Mouse (Mus musculus) hindbrain, embryonic 10.5 days (tissue): Measurements from ENCODE around the gene Zwilch. TPM values are rescaled to one million over a fixed set of nuclear protein-coding genes. Genes with fewer than 3 reads are reported as not detected.

Experiments used
- DNase-seq: peaks from one replicate; pipeline ENCODE4 v3.0.0-alpha.2; 2017; ENCODE audit warnings: low spot score
- H3K27ac ChIP-seq: fragments of 300-500 bp; sonication (generic); 2 replicates; pipeline ENCODE4 v1.5.1; 2016; ENCODE audit warnings: mild to moderate bottlenecking, moderate library complexity
- H3K27me3 ChIP-seq: fragments of 300-500 bp; sonication (generic); 2 replicates; pipeline ENCODE4 v1.6.1; 2016; ENCODE audit warnings: mild to moderate bottlenecking; ENCODE audit not compliant: poor library complexity, insufficient read depth, severe bottlenecking
- H3K36me3 ChIP-seq: fragments of 300-500 bp; sonication (generic); 2 replicates; pipeline ENCODE4 v1.6.1; 2016; ENCODE audit warnings: mild to moderate bottlenecking, moderate library complexity
- H3K4me1 ChIP-seq: fragments of 300-500 bp; sonication (generic); replicated peaks from 2 replicates; pipeline ENCODE4 v1.6.1; 2016; ENCODE audit warnings: mild to moderate bottlenecking
- H3K4me3 ChIP-seq: fragments of 300-500 bp; sonication (generic); 2 replicates; pipeline ENCODE4 v1.5.1; 2016; ENCODE audit warnings: mild to moderate bottlenecking, moderate library complexity
- H3K9me3 ChIP-seq: fragments of 300-500 bp; sonication (generic); 2 replicates; pipeline ENCODE4 v1.6.1; 2016; ENCODE audit warnings: mild to moderate bottlenecking, moderate library complexity
- WGBS: fragments of 180-500 bp; shearing (Covaris S2); methylation state at CpG from one replicate; pipeline ENCODE4 v1.1.7; 2016; 5-methylcytosine and 5-hydroxymethylcytosine counted together
- polyA plus RNA-seq: library from polyadenylated mRNA; unstranded; fragments of >200 nt; fragmentation: Nextera tagmentation; extraction: Ambion mirVana; gene quantifications from 2 replicates; pipeline ENCODE4 v1.2.1, GENCODE M21; 2016

Gene Zwilch
- 24.8 and 41.7 TPM in 2 replicates for polyA plus RNA-seq

GRCm38 (mm10) chr9:64172816-64173665 lies at the start of gene Zwilch, which contains the start of gene Rpl4:
Zwilch (minus strand) TSS chr9:64173104.
Rpl4 (plus strand) TSS chr9:64173375.
- no peaks in the 10 kb centered on the region for H3K9me3 ChIP-seq
- no peaks in the 10 kb centered on the region for H3K27me3 ChIP-seq
- H3K4me1 ChIP-seq, result peaks cover 28% of the 10 kb centered on the region
- peak within 1 kb of the TSS; percentile 97 for H3K27ac ChIP-seq
- under 1% methylated on average over 42 of the region's 42 CpGs for WGBS
- peaks cover 45% of the 10 kb centered on the region for H3K36me3 ChIP-seq
- H3K4me3 ChIP-seq, result peak within 1 kb of the TSS; percentile 96
- DNase-seq, result peak; percentile 84

GRCm38 (mm10) chr9:64222098-64222497 lies 49.2 kb upstream of the Zwilch start:
- Histone ChIP-seq H3K4me1 (peaks cover 25% of the 10 kb centered on the region), H3K27me3 (no peaks in the 10 kb centered on the region), H3K4me3 (no peak overlapping the region), H3K27ac (no peak overlapping the region), H3K9me3 (no peaks in the 10 kb centered on the region), H3K36me3 (peaks cover 18% of the 10 kb centered on the region; the same call in 1 of the 2 replicates)
- 75% methylated on average over 2 of the region's 2 CpGs for WGBS
- DNase-seq, result no peak

GRCm38 (mm10) chr9:64221480-64221879 lies 48.6 kb upstream of the Zwilch start:
- no peak for DNase-seq
- Histone ChIP-seq H3K9me3 (no peaks in the 10 kb centered on the region), H3K27me3 (no peaks in the 10 kb centered on the region), H3K4me3 (no peak overlapping the region), H3K36me3 (peaks cover 18% of the 10 kb centered on the region; the same call in 1 of the 2 replicates), H3K27ac (no peak overlapping the region), H3K4me1 (peaks cover 25% of the 10 kb centered on the region)
- 84% methylated on average over 4 of the region's 4 CpGs for WGBS

- peaks cover 25% of the 10 kb centered on the region for H3K4me1 ChIP-seq
- no peaks in the 10 kb centered on the region for H3K9me3 ChIP-seq
- no peak overlapping the region for H3K27ac ChIP-seq
- no peak for DNase-seq
- H3K4me3 ChIP-seq, result no peak overlapping the region
- no peaks in the 10 kb centered on the region for H3K27me3 ChIP-seq
- whole genome bisulfite sequencing, result 69% methylated on average over 1 of the region's 1 CpGs
- peaks cover 18% of the 10 kb centered on the region; the same call in 1 of the 2 replicates for H3K36me3 ChIP-seq
These were observed 47.7 kb upstream of the Zwilch start for GRCm38 (mm10) chr9:64220603-64221002.

- H3K27ac ChIP-seq, result no peak overlapping the region
- H3K9me3 ChIP-seq, result no peaks in the 10 kb centered on the region
- H3K4me1 ChIP-seq, result peaks cover 25% of the 10 kb centered on the region
- H3K27me3 ChIP-seq, result no peaks in the 10 kb centered on the region
- WGBS, result 86% methylated on average over 10 of the region's 10 CpGs
- peaks cover 15% of the 10 kb centered on the region for H3K36me3 ChIP-seq
- no peak for DNase-seq
- H3K4me3 ChIP-seq, result no peak overlapping the region
These were observed 47.0 kb upstream of the Zwilch start for GRCm38 (mm10) chr9:64219772-64220420.

- Histone ChIP-seq H3K4me3 (no peak overlapping the region), H3K36me3 (peaks cover 16% of the 10 kb centered on the region), H3K27ac (no peak overlapping the region), H3K9me3 (no peaks in the 10 kb centered on the region), H3K27me3 (no peaks in the 10 kb centered on the region), H3K4me1 (peaks cover 25% of the 10 kb centered on the region)
- no peak for DNase-seq
- 82% methylated on average over 1 of the region's 1 CpGs for WGBS
These were observed 46.4 kb upstream of the Zwilch start for GRCm38 (mm10) chr9:64219305-64219704.

GRCm38 (mm10) chr9:64217887-64218286 lies 45.0 kb upstream of the Zwilch start:
- Histone ChIP-seq H3K4me1 (peaks cover 25% of the 10 kb centered on the region), H3K9me3 (no peaks in the 10 kb centered on the region), H3K27me3 (no peaks in the 10 kb centered on the region), H3K27ac (no peak overlapping the region), H3K36me3 (peaks cover 16% of the 10 kb centered on the region), H3K4me3 (no peak overlapping the region)
- no peak for DNase-seq

- H3K36me3 ChIP-seq, result peaks cover 28% of the 10 kb centered on the region
- H3K27ac ChIP-seq, result no peak overlapping the region
- whole genome bisulfite sequencing, result 94% methylated on average over 2 of the region's 2 CpGs
- H3K4me1 ChIP-seq, result peaks cover 17% of the 10 kb centered on the region
- no peak overlapping the region for H3K4me3 ChIP-seq
- no peaks in the 10 kb centered on the region for H3K9me3 ChIP-seq
- DNase-seq, result no peak
- H3K27me3 ChIP-seq, result no peaks in the 10 kb centered on the region
These were observed 43.7 kb upstream of the Zwilch start for GRCm38 (mm10) chr9:64216641-64217040.

GRCm38 (mm10) chr9:64216090-64216489 lies 43.2 kb upstream of the Zwilch start:
- peaks cover 33% of the 10 kb centered on the region for H3K36me3 ChIP-seq
- H3K27ac ChIP-seq, result no peak overlapping the region
- WGBS, result 85% methylated on average over 4 of the region's 4 CpGs
- H3K4me3 ChIP-seq, result no peak overlapping the region
- no peaks in the 10 kb centered on the region for H3K9me3 ChIP-seq
- H3K27me3 ChIP-seq, result no peaks in the 10 kb centered on the region
- no peak for DNase-seq
- peaks cover 15% of the 10 kb centered on the region; the same call in 1 of the 2 replicates for H3K4me1 ChIP-seq

- Histone ChIP-seq H3K36me3 (peaks cover 49% of the 10 kb centered on the region), H3K27ac (no peak overlapping the region), H3K27me3 (no peaks in the 10 kb centered on the region), H3K4me1 (0 out of 2 replicates have a peak, but pooled peaks cover under 1% of the 10 kb centered on the region), H3K4me3 (no peak overlapping the region), H3K9me3 (no peaks in the 10 kb centered on the region)
- no peak for DNase-seq
- 93% methylated on average over 17 of the region's 17 CpGs for WGBS
These were observed 41.5 kb upstream of the Zwilch start for GRCm38 (mm10) chr9:64214452-64214851.

GRCm38 (mm10) chr9:64207509-64208084 lies 34.7 kb upstream of the Zwilch start:
- Histone ChIP-seq H3K9me3 (no peaks in the 10 kb centered on the region), H3K4me1 (no peaks in the 10 kb centered on the region), H3K27me3 (no peaks in the 10 kb centered on the region), H3K27ac (no peak overlapping the region), H3K36me3 (peaks cover 96% of the 10 kb centered on the region), H3K4me3 (no peak overlapping the region)
- DNase-seq, result no peak
- WGBS, result 87% methylated on average over 3 of the region's 3 CpGs

GRCm38 (mm10) chr9:64202866-64203265 lies 30.0 kb upstream of the Zwilch start:
- no peak for DNase-seq
- peaks cover 92% of the 10 kb centered on the region for H3K36me3 ChIP-seq
- H3K4me1 ChIP-seq, result no peaks in the 10 kb centered on the region
- H3K27me3 ChIP-seq, result no peaks in the 10 kb centered on the region
- H3K9me3 ChIP-seq, result no peaks in the 10 kb centered on the region
- no peak overlapping the region for H3K27ac ChIP-seq
- H3K4me3 ChIP-seq, result no peak overlapping the region

GRCm38 (mm10) chr9:64202331-64202730 lies 29.4 kb upstream of the Zwilch start:
- Histone ChIP-seq H3K4me3 (no peak overlapping the region), H3K27ac (no peak overlapping the region), H3K27me3 (no peaks in the 10 kb centered on the region), H3K9me3 (no peaks in the 10 kb centered on the region), H3K36me3 (peaks cover 94% of the 10 kb centered on the region), H3K4me1 (no peaks in the 10 kb centered on the region)
- DNase-seq, result no peak
